Mouse (Mus musculus): ENCODE data around the gene Grik5.

Grik5 gene

DNA sequence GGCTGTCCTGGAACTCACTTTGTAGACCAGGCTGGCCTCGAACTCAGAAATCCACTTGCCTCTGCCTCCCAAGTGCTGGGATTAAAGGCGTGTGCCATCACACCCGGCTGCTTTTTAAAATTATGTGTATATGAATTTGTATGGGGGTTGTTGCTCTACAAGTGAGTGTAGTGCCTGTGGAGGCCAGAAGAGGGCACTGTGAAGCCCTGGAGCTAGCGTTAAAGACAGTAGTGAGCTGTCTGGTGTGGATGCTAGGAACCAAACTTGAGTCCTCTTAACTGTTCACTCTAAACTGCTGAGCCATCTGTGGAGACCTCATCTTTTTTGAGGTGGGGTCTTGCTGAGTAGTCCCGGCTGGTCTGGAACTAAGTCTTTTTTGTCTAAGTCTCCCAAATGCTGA is 86.3 kb downstream of the Grik5 start:
- peak; percentile 57 for DNase-seq (ENCODE audit: low read depth, low spot score)

DNA sequence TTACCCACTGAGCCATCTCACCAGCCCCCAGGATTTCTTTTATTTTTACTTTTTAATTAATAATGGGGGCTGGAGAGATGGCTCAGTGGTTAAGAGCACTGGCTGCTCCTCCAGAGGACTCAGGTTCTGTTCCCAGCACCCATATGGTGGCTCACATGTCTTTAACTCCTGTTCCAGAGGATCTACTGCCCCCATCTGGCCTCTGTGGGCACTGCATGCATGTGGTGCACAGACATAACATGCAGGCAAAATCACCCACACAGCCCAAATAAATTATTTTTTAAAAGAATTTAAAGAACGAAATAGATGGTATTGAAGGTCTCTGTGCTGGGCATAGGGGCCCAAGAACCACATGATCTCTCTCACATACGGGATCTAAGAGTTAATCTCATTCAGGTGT is 87.8 kb downstream of the Grik5 start:
- DNase-seq (ENCODE audit: low read depth, low spot score), result peak; percentile 56

DNA sequence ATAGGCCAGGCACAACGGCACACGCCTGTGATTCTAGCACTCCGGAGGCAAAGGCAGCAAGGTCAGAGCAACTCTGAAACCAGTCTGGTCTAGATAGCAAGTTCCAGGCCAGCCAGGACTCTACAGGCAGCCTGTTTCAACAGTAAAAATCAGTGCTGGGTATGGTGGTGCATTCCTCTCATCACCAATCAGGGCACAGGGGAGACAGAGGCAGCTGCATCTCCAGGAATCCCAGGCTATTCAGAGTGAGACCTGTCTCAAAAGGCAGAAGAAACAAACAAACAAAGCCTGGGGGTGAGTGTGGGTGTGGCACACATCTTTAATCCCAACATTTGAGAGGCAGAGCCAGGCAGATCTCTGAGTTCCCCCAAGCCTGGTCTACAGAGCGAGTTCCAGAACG is 88.8 kb downstream of the Grik5 start:
- peak; percentile 73 for DNase-seq (ENCODE audit: low read depth, low spot score)

DNA sequence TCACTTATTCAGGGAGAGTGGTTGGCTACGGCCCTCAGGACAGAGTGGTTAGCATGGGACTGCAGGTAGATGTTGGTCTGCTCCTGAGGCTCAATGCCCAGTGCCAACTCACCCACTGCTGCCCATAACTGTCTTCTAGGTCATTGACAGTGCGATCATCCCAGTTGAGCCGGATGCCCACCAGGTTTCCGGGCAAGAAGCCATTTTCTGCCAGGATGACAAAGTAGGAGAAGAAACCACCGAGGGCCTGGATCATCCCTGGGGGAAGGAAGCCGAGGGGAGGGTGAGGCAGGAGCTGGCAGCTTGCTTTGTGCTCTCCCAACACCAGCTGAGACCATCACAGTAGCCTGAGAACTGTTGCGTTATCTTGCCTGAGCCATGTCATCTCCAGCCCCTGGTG is 91.7 kb downstream of the Grik5 start:
- no peak for DNase-seq (ENCODE audit: low read depth, low spot score)

DNA sequence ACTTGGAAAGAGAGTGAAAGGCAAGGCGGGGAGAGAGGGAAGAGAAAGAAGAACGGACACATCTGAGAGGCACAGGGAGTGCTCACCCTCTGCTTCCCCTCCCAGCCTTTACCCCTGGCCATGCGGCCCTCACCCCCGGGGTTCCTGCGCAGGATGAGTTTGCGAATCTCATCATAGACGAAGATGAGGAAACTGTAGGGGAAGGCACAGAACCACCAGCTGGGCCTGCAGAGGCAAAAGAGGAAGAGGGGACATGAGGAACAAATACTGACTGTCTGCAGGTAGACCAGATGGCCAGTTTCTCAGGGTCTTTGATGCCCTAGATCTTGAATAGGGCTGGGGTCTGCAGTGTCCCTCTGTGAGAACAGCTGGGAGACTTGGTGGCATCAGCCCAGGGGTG is 93.4 kb downstream of the Grik5 start:
- no peak for DNase-seq (ENCODE audit: low read depth, low spot score)

DNA sequence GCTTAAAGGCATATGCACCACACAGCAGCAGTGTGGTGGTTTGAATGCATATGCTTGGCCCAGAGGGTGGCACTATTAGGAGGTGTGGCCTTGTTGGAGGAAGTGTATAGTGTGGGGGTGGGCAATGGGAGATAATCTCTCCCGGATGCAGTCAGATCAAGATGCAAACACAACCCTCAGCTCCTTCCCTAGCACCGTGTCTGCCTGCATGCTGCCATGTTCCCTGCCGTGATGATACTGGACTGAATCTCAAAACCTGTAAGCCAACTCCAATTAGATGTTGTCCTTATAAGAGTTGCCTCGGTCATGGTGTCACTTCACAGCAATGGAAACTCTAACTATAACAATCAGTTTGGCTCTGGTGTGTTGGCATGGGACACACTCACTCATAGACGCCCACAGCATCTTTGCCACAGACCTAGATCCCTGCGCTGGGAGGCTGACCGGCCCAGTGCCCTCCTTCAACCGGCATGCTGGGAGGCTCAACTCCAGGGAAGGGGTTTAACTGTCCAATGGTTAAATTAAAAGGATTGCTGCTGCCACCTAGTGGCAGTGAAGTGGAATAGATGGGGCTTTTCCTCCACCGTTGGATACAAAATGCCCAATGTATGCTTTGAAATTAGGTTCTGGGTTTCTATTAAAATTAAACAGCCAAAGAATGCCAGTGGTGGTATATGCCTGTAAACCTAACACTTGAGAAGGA is 97.1 kb downstream of the Grik5 start:
- DNase-seq (ENCODE audit: low read depth, low spot score), result peak; percentile 64

DNA sequence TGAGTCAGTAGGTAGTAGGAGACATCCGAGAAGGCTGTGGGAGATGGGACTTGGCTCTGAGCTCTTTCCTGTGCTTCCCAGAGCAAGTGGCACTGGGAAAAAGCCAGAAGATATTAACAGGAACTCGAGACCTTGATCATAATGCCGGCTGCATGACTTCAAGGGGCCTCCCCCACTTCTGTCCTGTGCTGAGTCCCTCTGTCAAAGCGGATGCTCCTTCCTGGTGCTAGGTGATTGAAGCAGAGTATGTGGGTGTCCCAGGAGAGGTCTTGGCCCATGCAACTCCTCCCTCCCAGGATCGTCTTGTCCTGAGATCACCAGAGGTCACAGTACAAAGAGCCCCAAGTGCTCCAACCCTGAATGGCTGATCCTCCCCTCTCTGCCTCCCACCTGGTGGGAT is 98.2 kb downstream of the Grik5 start:
- no peak for DNase-seq (ENCODE audit: low read depth, low spot score)

DNA sequence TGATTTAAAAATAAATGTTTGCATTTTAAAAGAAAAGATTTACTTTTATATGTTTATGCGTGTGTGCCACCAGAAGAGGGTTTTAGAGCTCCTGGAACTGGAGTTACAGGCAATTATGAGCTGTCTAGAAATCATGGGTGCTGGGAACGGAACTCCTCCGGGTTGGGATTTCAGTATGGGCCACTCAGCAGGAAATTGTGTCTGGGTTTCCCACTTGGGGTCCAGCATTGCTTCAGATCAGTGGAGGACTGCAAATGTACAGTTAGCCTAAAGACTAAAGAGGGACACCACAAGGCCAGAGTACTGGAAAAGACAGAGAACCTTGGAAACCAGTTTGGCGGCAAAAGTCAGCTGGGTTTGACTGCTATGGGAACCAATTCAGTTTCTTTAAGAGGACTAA is 98.9 kb downstream of the Grik5 start:
- DNase-seq (ENCODE audit: low read depth, low spot score), result no peak

DNA sequence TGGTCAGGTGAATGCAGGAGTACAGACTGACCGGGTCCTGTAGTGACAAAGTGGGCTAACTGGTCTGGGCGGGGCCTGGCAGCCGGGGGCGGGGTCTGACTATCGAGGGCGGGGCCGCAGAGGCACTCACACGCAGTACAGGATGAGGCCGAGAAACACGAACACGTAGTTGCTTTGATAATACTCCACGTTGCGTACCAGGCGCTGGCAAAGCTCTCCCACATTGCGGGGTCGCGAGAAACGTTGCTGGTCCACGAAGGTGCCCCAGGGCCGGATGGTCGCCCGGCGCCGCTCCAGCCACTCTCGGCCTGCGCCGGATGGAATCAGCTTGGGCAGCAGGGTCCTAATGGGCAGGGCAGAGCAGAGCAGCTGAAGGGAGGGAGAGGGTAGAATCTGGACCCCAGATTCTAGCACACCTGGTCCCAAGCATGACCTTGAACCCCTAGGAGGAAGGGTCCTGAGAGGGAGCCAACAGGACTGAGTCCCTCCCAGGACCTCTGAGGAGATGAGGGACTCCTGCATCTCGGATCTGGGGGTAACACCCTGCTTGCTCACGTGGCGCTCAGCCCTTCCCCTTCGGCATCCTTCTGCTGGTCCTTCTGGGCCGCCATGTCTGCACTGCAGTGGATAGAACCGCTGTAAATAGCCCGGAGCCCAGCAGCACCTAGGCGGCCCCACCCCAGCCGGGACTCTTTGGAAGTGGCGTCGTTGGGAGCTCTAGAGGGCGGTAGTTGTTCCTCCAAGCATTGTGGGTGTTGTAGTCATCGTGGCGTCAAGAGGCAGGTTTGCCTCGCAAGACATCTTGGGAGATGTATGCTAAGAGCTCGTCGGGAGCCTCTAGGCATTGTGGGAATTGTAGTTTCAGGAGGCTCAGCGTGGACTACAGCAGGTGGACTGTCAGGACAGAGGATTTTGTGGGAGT is 99.9 kb downstream of the Grik5 start, which contains the start of gene Rabac1:
TSS of gene Rabac1 (minus strand) at position 783 of the 922 bp plus-strand sequence.
- DNase-seq (ENCODE audit: low read depth, low spot score), result peak; percentile 97

DNA sequence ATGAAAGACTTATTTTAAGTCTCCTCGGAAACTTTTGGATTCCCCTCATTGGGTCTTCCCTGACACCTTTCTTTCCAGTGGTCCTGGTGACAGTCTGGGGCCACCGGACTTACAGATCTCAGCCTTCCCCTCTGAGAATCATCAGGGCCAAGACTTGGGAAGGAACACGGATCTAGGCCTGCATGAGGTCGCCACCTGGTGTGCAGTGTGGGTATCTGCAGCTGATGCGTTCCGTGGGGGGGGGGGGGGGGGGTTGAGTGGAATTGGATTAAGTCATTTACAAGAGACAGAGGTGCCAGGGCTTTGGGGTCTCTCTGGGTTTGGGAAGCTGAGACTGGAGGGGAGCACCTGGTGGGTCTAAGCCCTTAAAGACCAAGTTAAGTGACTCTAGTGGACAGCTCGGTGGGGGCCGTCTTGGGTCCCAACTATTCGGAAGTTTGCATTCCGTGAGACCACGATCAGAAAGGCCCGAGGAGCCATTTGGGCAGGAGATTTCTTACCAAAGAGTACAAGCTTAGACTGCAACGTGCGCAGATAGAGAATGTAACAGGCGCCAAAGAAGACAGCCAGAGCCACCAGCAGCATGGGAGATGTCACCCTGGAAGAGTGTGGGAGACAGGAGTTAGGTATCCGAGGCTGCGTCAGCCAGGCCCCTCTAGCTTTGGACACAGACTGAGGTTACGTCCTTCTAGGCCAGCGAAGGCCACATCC is 100.7 kb downstream of the Grik5 start:
- DNase-seq (ENCODE audit: low read depth, low spot score), result peak; percentile 68

DNA sequence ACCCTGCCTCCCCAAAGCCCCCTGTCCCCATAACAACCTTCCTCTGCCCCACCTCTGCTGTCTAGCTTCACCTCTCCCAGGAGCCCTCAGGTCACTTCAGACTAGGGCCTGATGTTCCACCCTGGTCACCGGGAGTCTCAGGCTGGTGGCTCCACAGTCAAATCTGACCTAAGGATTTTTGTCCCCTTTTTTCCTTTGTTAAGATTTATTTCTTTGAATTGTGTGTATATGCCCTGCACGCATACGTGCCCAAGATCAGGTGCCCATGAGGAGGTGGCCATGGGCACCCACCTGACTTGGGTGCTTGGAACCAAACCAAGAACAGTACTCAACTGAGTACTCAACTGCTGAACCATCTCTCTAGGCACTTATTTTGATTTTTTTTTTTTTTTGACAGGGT is 101.8 kb downstream of the Grik5 start:
- DNase-seq (ENCODE audit: low read depth, low spot score), result no peak

DNA sequence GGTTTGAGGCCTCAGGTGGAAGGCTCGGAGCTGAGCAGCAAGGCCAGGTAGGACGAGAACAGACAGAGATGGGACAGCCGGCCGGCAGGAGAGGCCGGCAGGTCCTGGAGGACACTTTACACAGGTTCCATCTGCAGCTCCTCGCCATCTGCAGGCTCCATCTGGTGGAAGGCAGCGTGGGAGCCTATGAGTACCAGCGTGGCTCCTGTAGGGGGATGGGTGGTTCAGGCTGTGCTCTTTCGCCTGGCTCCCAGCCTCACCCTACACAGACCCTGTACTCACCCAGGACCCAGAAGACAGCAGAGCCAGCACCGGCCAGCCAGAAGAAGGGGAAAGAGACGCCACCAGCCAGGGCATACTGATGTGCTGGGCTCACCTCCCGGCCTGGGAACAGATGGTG is 102.3 kb downstream of the Grik5 start:
- DNase-seq (ENCODE audit: low read depth, low spot score), result no peak

DNA sequence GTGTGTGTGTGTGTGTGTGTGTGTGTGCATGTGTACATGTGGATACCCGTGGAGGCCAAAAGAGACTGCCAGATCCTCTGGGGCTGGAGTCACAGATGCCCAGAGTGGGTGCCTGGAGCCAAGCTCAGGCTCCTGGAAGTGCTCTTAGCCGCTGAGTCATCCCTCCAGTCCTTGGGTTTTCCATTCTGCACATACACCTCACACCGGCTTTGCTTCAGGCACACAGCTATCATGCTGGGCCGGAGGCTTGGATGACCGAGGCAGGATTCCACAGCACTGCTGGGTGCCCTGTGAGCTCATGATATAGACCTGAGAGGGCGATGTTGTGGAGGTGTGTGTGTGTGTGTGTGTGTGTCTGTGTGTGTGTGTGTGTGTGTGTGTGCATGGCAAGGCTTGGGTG is 103.7 kb downstream of the Grik5 start:
- no peak for DNase-seq (ENCODE audit: low read depth, low spot score)

DNA sequence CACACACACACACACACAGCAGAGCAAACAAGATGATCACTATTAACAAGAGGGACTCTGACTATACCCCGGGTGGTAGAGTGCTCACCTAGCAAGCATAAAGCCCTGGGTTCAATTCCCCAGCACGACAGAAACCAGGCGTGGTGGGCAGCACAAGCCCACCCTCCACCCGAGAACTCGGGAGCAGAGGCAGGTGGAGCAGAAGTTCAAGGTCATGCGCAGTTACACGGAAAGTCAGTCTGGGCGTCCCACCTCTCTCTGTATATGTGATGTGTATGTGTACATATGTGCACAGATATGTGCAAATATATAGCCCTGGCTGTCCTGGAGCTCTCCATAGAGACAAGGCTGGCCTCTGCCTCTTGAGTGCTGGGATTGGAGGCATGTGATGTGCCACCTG is 104.2 kb downstream of the Grik5 start:
- DNase-seq (ENCODE audit: low read depth, low spot score), result no peak

DNA sequence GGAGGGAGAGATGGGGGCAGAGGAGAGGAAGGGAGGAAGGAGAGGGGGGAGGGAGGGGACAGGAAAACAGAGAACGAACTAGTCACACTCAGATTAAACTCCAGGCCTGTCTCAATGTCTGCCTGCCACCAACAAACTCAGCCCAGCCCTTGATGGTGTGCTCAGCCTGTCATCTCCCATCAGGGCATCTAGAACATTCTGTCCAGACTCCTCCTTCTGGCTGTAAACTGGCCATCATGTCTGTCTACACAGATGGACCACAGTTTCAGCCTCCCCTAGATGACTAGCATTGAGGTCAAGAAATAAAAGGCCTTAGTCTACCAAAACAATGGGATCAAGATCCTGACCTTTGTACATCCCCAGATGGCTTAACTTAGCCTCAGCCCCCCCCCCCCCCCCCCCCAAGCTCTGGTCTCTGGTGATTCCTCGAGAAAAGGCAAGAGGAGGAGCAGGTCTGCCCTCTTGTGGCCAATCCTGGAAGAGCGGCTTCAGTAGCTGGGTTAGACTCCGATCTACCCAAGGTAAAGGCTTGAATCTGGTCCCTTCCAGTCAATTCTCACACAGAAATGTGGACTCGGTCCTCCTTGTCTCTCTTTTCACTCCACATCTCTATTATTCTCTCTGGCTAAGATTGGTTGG is 107.1 kb downstream of the Grik5 start:
- peak; percentile 80 for DNase-seq (ENCODE audit: low read depth, low spot score)

DNA sequence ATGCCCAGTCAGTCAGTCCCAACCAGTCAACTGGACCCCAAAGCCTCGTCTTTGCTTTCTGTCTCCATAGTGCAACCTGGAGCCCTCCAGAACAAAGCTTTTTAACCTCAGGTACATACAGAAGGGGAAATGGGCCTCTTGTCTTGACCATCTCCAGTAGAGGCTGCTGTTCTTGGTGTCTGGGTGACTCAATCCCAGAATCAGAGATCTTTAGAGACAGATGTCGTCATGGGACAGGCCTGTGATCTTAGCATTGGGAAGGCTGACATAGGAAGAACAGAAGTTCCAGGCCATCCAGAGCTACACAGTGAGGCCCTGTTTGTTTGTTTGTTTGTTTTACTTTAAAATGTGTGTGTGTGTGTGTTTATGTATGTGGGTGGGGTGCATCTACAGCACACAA is 107.9 kb downstream of the Grik5 start:
- no peak for DNase-seq (ENCODE audit: low read depth, low spot score)

Measured in ES-CJ7 (cell line).